Mouse (Mus musculus) neural tube, embryonic 15.5 days (tissue): ENCODE results near the gene Ropn1l. TPM values are rescaled to one million over a fixed set of nuclear protein-coding genes. Genes with fewer than 3 reads are reported as not detected.

ENCODE experiments used
- ATAC-seq: fragments of 200-750 bp; cut with Nextera tagmentation; 2 replicates; pipeline ENCODE4 v1.8.0; 2017; ENCODE audit warnings: mild to moderate bottlenecking, moderate TSS enrichment, moderate library complexity; ENCODE audit not compliant: low FRiP score
- H3K27ac ChIP-seq: fragments of 300-500 bp; sonication (generic); replicated peaks from 2 replicates; pipeline ENCODE4 v1.5.1; 2015; ENCODE audit warnings: mild to moderate bottlenecking, inconsistent platforms
- H3K27me3 ChIP-seq: fragments of 300-500 bp; sonication (generic); replicated peaks from 2 replicates; pipeline ENCODE4 v1.6.1; 2015; ENCODE audit warnings: inconsistent platforms
- H3K36me3 ChIP-seq: fragments of 300-500 bp; sonication (generic); 2 replicates; pipeline ENCODE4 v1.6.1; 2015; ENCODE audit warnings: inconsistent platforms
- H3K4me1 ChIP-seq: fragments of 300-500 bp; sonication (generic); 2 replicates; pipeline ENCODE4 v1.6.1; 2015; ENCODE audit warnings: inconsistent platforms
- H3K4me2 ChIP-seq: fragments of 300-500 bp; sonication (generic); 2 replicates; pipeline ENCODE4 v1.6.1; 2015; ENCODE audit warnings: inconsistent platforms, mild to moderate bottlenecking, moderate library complexity
- H3K4me3 ChIP-seq: fragments of 300-500 bp; sonication (generic); replicated peaks from 2 replicates; pipeline ENCODE4 v1.5.1; 2015; ENCODE audit warnings: mild to moderate bottlenecking, inconsistent platforms
- H3K9ac ChIP-seq: fragments of 300-500 bp; sonication (generic); replicated peaks from 2 replicates; pipeline ENCODE4 v1.6.1; 2015; ENCODE audit warnings: mild to moderate bottlenecking, inconsistent platforms
- H3K9me3 ChIP-seq: fragments of 300-500 bp; sonication (generic); replicated peaks from 2 replicates; pipeline ENCODE4 v1.6.1; 2016; ENCODE audit warnings: inconsistent platforms
- WGBS: fragments of 180-500 bp; shearing (Covaris S2); methylation state at CpG from one replicate; pipeline ENCODE4 v1.1.7; 2015; ENCODE audit warnings: mixed read lengths; 5-methylcytosine and 5-hydroxymethylcytosine counted together
- polyA plus RNA-seq: library from polyadenylated mRNA; unstranded; fragments of >200 nt; fragmentation: Nextera tagmentation; extraction: Ambion mirVana; gene quantifications from 2 replicates; pipeline ENCODE4 v1.2.1, GENCODE M21; 2015

Gene Ropn1l
- polyA plus RNA-seq, result 1.5 and 2.0 TPM in 2 replicates

DNA sequence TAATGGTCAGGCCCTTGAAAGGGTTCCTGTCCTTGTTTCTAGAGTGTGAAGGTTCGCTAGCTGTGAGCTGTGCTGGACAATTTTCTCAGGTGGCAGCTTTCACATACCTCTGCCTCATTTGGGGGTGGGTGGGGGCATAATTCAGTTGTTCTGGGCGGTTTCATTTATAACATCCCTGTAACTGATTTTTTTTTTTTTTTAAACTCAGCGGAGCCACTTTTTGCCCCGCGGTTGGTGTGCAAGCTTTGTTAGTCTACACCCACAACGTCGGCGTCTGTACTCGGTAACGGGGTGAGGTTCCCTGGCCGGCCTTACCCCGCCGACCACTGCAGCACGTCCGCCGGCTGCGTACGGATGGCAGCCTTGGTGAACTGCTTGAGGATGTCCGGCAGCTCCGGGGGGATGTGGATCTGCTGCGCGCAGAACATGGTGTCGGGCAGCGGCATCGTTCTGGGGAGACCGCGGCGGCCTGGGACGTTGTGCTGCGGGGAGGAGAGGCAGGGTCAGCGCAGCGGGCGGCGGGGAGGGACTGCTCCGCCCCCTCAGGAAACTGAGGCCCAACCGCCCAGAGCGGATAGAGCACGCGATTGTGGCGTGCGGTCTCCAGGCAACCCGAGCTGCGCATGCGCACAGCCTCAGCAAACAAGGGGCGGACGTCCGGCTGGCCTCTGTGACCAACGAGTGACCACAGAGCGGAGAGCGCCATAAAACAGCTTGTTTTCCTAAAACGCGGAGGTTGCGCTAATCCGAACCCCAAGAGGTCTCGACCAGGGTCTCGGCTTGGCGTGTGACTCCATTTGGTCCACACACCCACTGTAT, at the start of gene Ropn1l:
Gene Ropn1l, minus strand, starts transcription at position 640 of the 819 bp plus-strand sequence.
- peak within 1 kb of the TSS; percentile 71 for H3K4me3 ChIP-seq
- peak within 1 kb of the TSS; percentile 76 for H3K4me2 ChIP-seq
- H3K9ac ChIP-seq, result peak within 1 kb of the TSS; percentile 76
- H3K27me3 ChIP-seq, result no peaks in the 10 kb centered on the region
- H3K27ac ChIP-seq, result peak within 1 kb of the TSS; percentile 86
- H3K9me3 ChIP-seq, result no peaks in the 10 kb centered on the region
- peaks cover 13% of the 10 kb centered on the region for H3K4me1 ChIP-seq
- peak; percentile 94 for ATAC-seq
- WGBS, result 2% methylated on average over 48 of the region's 57 CpGs
- H3K36me3 ChIP-seq, result peaks cover 7% of the 10 kb centered on the region

DNA sequence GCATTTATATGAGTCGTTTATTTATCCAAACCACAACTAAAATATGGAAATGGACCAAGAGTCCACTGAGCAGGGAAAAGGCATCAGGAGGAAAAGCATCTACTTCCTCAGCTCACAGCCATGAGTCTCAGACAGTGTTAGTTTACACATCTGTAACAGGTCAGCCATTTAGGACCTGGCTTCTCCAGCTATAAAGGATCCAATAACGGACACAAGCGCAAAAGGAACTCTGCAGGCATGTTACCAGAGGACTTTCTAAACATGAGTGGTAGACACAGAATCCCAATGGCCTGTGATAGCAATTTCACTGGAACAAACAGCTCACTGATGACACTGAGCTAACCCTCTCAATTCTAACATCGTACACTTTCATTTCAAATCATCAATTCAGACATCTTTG, 49.5 kb upstream of the Ropn1l start:
- Histone ChIP-seq H3K27me3 (no peaks in the 10 kb centered on the region), H3K36me3 (peaks cover 24% of the 10 kb centered on the region), H3K27ac (no peak overlapping the region), H3K4me3 (no peak overlapping the region), H3K4me1 (no peaks in the 10 kb centered on the region), H3K9ac (no peak overlapping the region), H3K9me3 (no peaks in the 10 kb centered on the region), H3K4me2 (no peak overlapping the region)
- no peak for ATAC-seq
- 95% methylated on average over 4 of the region's 4 CpGs for WGBS

DNA sequence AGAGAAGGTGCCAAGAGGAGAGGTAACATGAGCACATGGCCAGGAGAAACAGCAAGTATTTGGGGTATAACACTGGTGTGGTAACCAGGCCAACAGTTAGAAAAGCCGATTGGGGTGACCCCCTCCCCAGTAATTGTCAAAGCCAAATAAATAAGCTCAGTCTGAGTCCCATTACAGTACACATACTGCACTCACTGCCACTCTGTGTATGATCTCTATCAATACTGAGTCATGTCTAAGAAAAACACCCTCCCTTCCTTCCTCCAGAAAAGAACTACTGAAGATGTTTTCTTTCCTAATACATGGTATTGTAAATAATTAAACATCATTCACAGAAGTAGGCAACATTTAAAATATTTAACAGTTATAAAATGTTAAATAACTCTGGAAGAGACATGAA, 48.8 kb upstream of the Ropn1l start:
- no peak overlapping the region for H3K27ac ChIP-seq
- H3K27me3 ChIP-seq, result no peaks in the 10 kb centered on the region
- H3K36me3 ChIP-seq, result peaks cover 30% of the 10 kb centered on the region
- H3K4me2 ChIP-seq, result no peak overlapping the region
- H3K4me3 ChIP-seq, result no peak overlapping the region
- H3K4me1 ChIP-seq, result no peaks in the 10 kb centered on the region
- 90% methylated on average over 1 of the region's 1 CpGs for WGBS
- ATAC-seq, result no peak
- H3K9ac ChIP-seq, result no peak overlapping the region
- H3K9me3 ChIP-seq, result no peaks in the 10 kb centered on the region

DNA sequence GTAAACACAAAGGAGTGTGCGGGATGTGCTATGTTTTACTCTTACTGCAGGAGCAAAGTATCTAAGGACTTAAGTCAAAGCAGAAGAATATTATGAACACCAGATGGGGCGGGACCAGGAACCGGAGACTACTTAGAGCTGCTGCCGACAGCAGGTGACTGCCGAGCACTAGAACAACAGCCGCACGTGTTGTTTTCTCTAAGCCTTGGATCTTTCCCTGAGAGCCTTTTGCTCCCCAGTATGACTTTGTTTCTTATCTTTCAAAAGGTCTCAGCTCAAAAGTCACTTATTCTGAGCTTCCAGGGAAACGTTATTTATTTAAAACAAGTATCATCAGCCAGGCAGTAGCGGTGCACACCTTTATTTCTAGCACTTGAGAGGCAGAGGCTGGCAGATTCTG, 41.3 kb upstream of the Ropn1l start:
- 93% methylated on average over 9 of the region's 9 CpGs for WGBS
- no peaks in the 10 kb centered on the region for H3K4me1 ChIP-seq
- no peak overlapping the region for H3K4me3 ChIP-seq
- H3K9ac ChIP-seq, result no peak overlapping the region
- no peak overlapping the region for H3K4me2 ChIP-seq
- H3K27me3 ChIP-seq, result no peaks in the 10 kb centered on the region
- peaks cover 55% of the 10 kb centered on the region for H3K36me3 ChIP-seq
- no peaks in the 10 kb centered on the region for H3K9me3 ChIP-seq
- H3K27ac ChIP-seq, result no peak overlapping the region
- ATAC-seq, result no peak

DNA sequence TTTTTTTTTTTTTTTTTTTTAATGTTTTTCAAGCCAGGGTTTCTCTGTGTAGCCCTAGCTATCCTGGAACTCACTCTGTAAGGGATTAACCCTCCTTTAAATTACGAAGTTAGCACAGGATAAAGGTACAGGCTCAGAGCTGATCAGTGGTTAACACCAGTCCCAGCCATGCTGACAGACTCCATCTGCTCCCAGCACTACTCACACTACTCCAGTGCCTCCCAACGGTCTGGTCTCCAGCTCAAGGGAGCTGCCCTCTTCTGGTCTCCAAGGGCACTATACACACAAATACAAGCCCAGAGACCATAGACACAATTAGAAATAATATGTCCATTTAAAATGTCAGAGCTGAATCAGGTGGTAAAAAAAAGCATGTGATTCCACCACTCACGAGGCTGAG, 40.8 kb upstream of the Ropn1l start:
- 83% methylated on average over 3 of the region's 3 CpGs for WGBS
- H3K4me2 ChIP-seq, result no peak overlapping the region
- no peak overlapping the region for H3K9ac ChIP-seq
- no peaks in the 10 kb centered on the region for H3K9me3 ChIP-seq
- no peak for ATAC-seq
- H3K4me3 ChIP-seq, result no peak overlapping the region
- no peaks in the 10 kb centered on the region for H3K27me3 ChIP-seq
- H3K4me1 ChIP-seq, result no peaks in the 10 kb centered on the region
- no peak overlapping the region for H3K27ac ChIP-seq
- H3K36me3 ChIP-seq, result peaks cover 56% of the 10 kb centered on the region

DNA sequence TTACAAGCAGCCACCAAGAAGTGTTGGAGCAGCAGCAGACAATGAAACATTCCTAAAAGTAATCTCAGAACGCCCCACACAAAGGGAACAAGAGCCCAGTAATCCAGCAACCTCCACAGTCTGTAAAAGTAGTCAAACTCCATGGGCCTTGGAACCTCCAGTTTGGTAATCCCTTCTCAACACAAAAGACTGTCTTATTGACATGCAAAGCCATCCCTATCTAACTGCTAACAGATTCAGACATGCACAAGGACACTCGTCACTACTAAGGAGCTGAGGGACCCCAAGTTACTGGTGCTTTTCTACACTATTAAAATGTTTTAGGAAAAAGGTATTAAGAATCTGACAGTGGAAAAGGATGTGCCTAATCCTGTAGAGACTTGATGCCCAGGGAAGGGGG, 33.9 kb upstream of the Ropn1l start:
- 41% methylated on average over 2 of the region's 2 CpGs for WGBS
- no peaks in the 10 kb centered on the region for H3K27me3 ChIP-seq
- ATAC-seq, result no peak
- no peak overlapping the region for H3K9ac ChIP-seq
- H3K36me3 ChIP-seq, result peaks cover 34% of the 10 kb centered on the region
- H3K4me3 ChIP-seq, result no peak overlapping the region
- no peaks in the 10 kb centered on the region for H3K9me3 ChIP-seq
- no peaks in the 10 kb centered on the region for H3K4me1 ChIP-seq
- H3K27ac ChIP-seq, result no peak overlapping the region
- no peak overlapping the region for H3K4me2 ChIP-seq

DNA sequence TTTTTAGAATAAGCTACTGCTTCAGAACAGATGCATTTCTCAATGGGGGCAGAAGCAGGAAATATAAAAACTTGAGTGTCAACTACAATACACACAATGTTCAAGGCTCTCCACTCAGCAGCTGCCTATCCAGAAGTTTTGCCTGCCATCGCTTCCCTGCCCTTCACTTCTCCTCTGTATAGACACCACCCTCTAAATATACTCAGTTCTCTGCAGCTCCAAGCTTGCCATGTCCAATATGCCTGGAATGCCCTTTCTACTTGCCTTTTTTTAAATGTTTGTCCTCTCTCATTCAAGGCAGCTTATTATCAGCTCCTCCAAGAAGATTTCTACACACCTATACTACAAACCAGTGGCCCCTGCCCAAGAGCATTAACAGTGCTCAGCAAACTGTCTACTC, 23.1 kb upstream of the Ropn1l start:
- H3K27me3 ChIP-seq, result no peaks in the 10 kb centered on the region
- H3K9ac ChIP-seq, result no peak overlapping the region
- H3K27ac ChIP-seq, result no peak overlapping the region
- WGBS, result 100% methylated on average over 1 of the region's 1 CpGs
- H3K9me3 ChIP-seq, result no peaks in the 10 kb centered on the region
- H3K4me2 ChIP-seq, result no peak overlapping the region
- H3K4me3 ChIP-seq, result no peak overlapping the region
- H3K36me3 ChIP-seq, result peaks cover 59% of the 10 kb centered on the region
- no peaks in the 10 kb centered on the region for H3K4me1 ChIP-seq
- no peak for ATAC-seq

DNA sequence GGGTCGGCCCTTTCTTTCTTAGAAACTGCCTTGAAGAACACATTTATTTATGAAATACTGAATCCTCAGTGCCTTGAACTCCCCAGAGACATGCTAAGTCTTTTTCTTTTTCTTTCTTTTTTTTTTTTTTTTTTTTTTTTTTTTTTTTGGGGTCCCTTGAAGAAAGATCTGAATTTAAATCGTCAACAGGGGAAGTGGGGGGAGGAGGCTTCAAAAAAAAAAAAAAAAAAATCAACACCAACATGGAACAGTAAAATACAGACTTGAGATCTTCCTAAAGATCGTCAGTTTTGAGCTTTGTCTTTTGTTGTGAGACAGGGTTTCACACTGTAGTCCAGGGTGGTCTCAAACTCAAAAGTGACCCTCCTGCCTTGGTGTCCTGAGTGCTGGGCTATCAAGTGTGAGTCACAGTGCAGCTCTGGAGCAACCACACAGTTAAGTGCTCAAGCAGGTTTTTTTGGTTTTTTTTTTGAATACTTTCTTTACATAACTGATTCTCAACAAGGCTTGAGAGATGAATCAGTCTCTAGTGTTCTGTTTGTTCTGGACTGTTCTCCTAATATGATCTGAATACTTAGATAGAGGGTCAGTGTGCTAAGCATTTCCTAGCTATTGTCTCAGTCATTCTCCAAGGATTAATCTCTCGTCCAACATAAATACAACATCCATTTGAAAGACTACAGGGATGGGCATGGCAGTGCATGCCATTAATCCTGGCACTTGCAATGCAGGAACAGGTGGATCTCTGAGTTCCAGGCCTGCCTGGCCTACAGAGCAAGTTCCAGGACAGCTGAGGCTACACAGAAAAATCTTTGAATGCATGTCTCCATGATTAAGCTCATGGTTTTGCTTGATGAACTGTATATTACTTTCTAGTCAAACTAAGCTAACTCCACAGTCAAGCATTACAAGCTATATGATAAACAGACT, 19.4 kb upstream of the Ropn1l start:
- no peaks in the 10 kb centered on the region for H3K4me1 ChIP-seq
- H3K27me3 ChIP-seq, result no peaks in the 10 kb centered on the region
- 64% methylated on average over 4 of the region's 4 CpGs for WGBS
- no peak overlapping the region for H3K4me3 ChIP-seq
- H3K9ac ChIP-seq, result no peak overlapping the region
- no peak for ATAC-seq
- H3K36me3 ChIP-seq, result peaks cover 36% of the 10 kb centered on the region
- no peaks in the 10 kb centered on the region for H3K9me3 ChIP-seq
- no peak overlapping the region for H3K27ac ChIP-seq
- H3K4me2 ChIP-seq, result no peak overlapping the region

DNA sequence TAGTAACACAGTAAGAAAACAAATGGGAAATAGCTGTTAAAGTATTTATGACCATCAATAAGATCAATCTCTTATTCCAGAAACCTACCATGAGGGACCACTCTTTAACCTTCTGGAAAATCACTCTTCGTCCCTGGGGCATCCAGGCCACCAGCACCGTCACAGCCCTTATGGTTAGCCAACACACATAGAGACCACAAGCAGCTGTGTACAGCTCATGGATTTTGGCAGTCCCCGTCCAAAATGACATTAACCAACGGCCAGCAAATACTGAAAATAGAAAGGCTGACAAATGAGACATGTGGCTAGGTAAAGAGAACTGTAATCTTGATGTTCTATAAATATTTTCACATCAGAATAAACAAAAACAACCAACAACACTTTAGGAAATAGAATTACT, 18.0 kb upstream of the Ropn1l start:
- Histone ChIP-seq H3K36me3 (peaks cover 38% of the 10 kb centered on the region), H3K9me3 (no peaks in the 10 kb centered on the region), H3K27ac (no peak overlapping the region), H3K27me3 (no peaks in the 10 kb centered on the region), H3K4me3 (no peak overlapping the region), H3K4me2 (no peak overlapping the region), H3K4me1 (no peaks in the 10 kb centered on the region), H3K9ac (no peak overlapping the region)
- 81% methylated on average over 4 of the region's 4 CpGs for WGBS
- ATAC-seq, result no peak

DNA sequence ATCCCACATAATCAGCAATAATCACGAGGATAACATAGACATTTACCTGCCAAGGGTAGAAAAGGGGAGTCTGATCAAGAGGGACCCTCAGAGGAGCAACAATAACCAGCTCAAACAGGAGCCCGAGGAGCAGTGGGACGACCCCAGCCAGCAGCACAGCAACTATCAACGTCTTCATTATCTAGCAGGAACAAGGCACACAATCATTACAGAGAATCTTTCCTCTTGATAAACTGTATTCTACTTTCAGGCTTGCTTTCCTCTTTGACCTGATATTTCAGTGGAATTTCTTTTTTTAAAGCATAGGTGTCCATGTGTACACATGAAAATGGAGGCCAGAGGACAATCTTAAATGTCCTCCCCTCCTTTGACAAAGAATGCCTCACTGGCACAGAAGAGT, 16.0 kb upstream of the Ropn1l start:
- Histone ChIP-seq H3K27me3 (no peaks in the 10 kb centered on the region), H3K4me2 (no peak overlapping the region), H3K36me3 (peaks cover 47% of the 10 kb centered on the region), H3K4me3 (no peak overlapping the region), H3K9ac (no peak overlapping the region), H3K27ac (no peak overlapping the region), H3K4me1 (no peaks in the 10 kb centered on the region), H3K9me3 (no peaks in the 10 kb centered on the region)
- WGBS, result 77% methylated on average over 4 of the region's 4 CpGs
- no peak for ATAC-seq

DNA sequence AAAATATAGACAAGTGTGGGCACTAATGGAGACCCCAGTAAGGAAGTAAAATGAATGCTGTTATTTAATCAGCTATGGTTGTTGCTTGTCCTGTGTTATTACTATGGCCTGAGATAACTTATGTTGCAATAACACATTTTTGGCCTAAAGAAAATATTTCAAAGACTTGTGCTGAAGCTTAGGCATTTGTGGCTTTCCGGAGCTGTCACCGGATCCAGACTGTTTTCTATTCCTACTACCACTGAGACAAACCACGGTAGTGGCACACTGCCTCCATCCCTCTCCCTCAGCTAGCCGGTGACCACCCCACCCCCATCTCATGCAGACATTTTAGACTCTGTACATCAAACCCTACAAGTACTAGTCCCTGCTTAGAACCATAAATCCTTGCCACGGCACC, 15.3 kb upstream of the Ropn1l start:
- 75% methylated on average over 5 of the region's 5 CpGs for WGBS
- Histone ChIP-seq H3K4me1 (no peaks in the 10 kb centered on the region), H3K36me3 (peaks cover 47% of the 10 kb centered on the region), H3K27ac (no peak overlapping the region), H3K4me2 (no peak overlapping the region), H3K9me3 (no peaks in the 10 kb centered on the region), H3K9ac (no peak overlapping the region), H3K27me3 (no peaks in the 10 kb centered on the region), H3K4me3 (no peak overlapping the region)
- ATAC-seq, result no peak

DNA sequence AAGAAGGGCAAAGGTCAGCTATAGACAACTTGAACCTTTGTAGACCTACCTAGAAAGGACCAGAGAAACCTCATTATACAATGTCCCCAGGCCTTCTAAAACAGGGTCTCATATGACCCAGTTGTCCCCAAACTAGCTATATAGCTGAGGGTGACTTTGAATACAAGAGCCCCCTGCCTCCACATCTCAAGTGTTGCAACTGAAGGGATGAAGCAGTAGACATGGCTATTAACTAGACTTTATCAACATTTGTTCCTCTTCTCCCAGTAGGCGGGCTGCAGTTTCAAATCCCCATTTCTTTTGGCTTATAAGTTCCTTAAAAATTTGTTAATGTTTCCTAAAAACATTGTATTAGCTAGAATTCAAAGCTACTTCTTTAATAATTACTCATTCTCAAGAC, 13.2 kb upstream of the Ropn1l start:
- 93% methylated on average over 1 of the region's 1 CpGs for WGBS
- Histone ChIP-seq H3K36me3 (peaks cover 66% of the 10 kb centered on the region), H3K9ac (no peak overlapping the region)

More for the DNA sequence above, 13.2 kb upstream of the Ropn1l start:
- no peak overlapping the region for H3K4me3 ChIP-seq
- no peaks in the 10 kb centered on the region for H3K4me1 ChIP-seq
- no peak overlapping the region for H3K4me2 ChIP-seq
- no peaks in the 10 kb centered on the region for H3K27me3 ChIP-seq
- no peaks in the 10 kb centered on the region for H3K9me3 ChIP-seq
- ATAC-seq, result no peak
- H3K27ac ChIP-seq, result no peak overlapping the region
